Mouse (Mus musculus): ENCODE data around the gene Kcnq1.

- TF ChIP-seq ZC3H11A (IDR thresholded peaks at IDR 0.05; ENCODE audit: borderline replicate concordance, low read depth, low read length) (no peak), MAFK (IDR thresholded peaks at IDR 0.05; ENCODE audit: insufficient read depth, low read depth, low read length) (no peak)
Measured at GRCm38 (mm10) chr7:143302156-143302555, 196.0 kb downstream of the Kcnq1 start.

Data from ES-E14 (cell line).